Mouse (Mus musculus) liver, postnatal 0 days (tissue): ENCODE data around the gene Gm48552.

ENCODE experiments used
- CTCF ChIP-seq: sonication (generic); IDR thresholded peaks from 2 replicates; pipeline ENCODE4 v1.5.1; 2016; ENCODE audit warnings: antibody characterized with exemption, low read depth
- EP300 ChIP-seq: IDR thresholded peaks from 2 replicates; pipeline ENCODE4 v1.6.1; 2016; ENCODE audit warnings: antibody characterized with exemption, low read depth, mild to moderate bottlenecking

- no peak for TF ChIP-seq CTCF
- TF ChIP-seq EP300, result no peak
Measured at GRCm38 (mm10) chr10:81355533-81355932, 33.3 kb upstream of the Gm48552 start.
